Mouse (Mus musculus): ENCODE results near the gene Coro6. TPM values are rescaled to one million over a fixed set of nuclear protein-coding genes. Genes with fewer than 3 reads are reported as not detected.

The Coro6 gene
- polyA plus RNA-seq, 1 experiment from 2014 or later = 1.3 TPM

DNA sequence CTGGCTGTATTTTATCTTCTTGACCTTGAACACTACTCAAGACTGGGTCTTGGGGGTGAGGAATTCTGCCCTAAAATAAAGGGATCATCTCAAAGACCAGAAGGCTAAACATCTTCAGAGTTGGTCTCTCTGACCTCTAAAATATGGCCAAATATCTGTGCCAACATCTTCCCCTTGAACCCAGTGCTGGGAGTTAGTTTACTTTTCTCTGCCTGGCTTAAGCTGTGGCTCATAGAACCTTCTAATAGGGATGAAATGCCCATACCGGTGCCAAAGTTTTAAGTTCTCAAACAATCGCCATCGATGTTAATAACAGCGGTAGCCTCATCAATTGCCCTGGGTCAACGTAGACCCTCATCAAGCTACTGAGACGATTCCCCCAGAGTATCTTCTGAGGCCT is 355 bp upstream of the Coro6 start:
- H3K4me1 ChIP-seq (replicated peaks; ENCODE audit: control insufficient read depth, insufficient read depth, low read length) = peaks cover 18% of the 10 kb centered on the region
- WGBS = 4% methylated on average over 6 of the region's 6 CpGs
- H3K9me3 ChIP-seq (ENCODE audit: control insufficient read depth, low read length) = no peaks in the 10 kb centered on the region
- peak overlapping the region; percentile 71 for H3K9ac ChIP-seq (ENCODE audit: low read length)
- no peaks in the 10 kb centered on the region for H3K36me3 ChIP-seq (ENCODE audit: control insufficient read depth, insufficient read depth, low read length)
- ATAC-seq (ENCODE audit: low read depth) = no peak
- H3K27ac ChIP-seq (ENCODE audit: low read length) = no peak overlapping the region
- peak overlapping the region; percentile 66 for H3K4me3 ChIP-seq (ENCODE audit: low read length)
- peaks cover 31% of the 10 kb centered on the region for H3K27me3 ChIP-seq (ENCODE audit: control insufficient read depth, insufficient read depth, low read depth, low read length)
- H3K4me2 ChIP-seq (ENCODE audit: low read depth, low read length) = peak overlapping the region; percentile 99

DNA sequence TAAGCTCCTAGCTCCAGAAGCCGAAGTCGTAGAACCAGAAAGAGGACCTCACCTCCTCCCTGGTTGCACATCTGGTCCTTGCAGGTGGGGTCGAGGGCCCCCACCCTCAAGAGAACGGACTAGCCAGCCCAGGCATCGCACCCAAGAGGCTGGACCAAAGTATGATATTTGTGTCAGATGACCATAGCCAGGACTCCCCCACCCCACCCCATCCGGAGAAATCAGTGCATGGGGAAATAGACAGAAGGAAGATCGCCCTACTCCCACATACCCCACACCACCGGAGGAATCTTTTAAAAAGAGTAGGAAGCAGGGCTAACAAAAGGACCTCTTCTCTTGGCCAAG is 862 bp downstream of the Coro6 start:
- WGBS = 40% methylated on average over 8 of the region's 8 CpGs
- no peak for ATAC-seq (ENCODE audit: low read depth)
- H3K27me3 ChIP-seq (ENCODE audit: control insufficient read depth, insufficient read depth, low read depth, low read length) = peaks cover 42% of the 10 kb centered on the region
- H3K9me3 ChIP-seq (ENCODE audit: control insufficient read depth, low read length) = no peaks in the 10 kb centered on the region
- H3K4me1 ChIP-seq (replicated peaks; ENCODE audit: control insufficient read depth, insufficient read depth, low read length) = peaks cover 23% of the 10 kb centered on the region
- H3K4me2 ChIP-seq (ENCODE audit: low read depth, low read length) = peak overlapping the region; percentile 99
- peak overlapping the region; percentile 71 for H3K9ac ChIP-seq (ENCODE audit: low read length)
- H3K36me3 ChIP-seq (ENCODE audit: control insufficient read depth, insufficient read depth, low read length) = no peaks in the 10 kb centered on the region
- H3K27ac ChIP-seq (ENCODE audit: low read length) = no peak overlapping the region
- peak overlapping the region; percentile 66 for H3K4me3 ChIP-seq (ENCODE audit: low read length)

DNA sequence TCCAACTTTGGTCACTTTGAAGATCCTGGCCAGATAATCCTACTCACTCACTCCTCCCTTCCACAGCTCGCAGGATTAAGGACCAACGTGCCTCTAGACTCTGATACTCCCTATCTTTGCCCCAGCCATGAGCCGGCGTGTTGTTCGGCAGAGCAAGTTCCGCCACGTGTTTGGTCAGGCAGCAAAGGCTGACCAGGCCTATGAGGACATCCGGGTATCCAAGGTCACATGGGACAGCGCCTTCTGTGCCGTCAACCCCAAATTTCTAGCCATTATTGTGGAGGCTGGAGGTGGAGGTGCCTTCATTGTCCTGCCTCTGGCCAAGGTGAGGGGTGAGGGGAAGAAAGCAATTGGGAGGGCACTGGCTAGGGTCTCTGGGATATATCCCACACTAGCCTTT is 1.6 kb downstream of the Coro6 start:
- no peaks in the 10 kb centered on the region for H3K9me3 ChIP-seq (ENCODE audit: control insufficient read depth, low read length)
- no peak overlapping the region for H3K27ac ChIP-seq (ENCODE audit: low read length)
- no peak overlapping the region for H3K9ac ChIP-seq (ENCODE audit: low read length)
- H3K4me3 ChIP-seq (ENCODE audit: low read length) = no peak overlapping the region
- ATAC-seq (ENCODE audit: low read depth) = no peak
- H3K4me1 ChIP-seq (replicated peaks; ENCODE audit: control insufficient read depth, insufficient read depth, low read length) = peaks cover 23% of the 10 kb centered on the region
- no peak overlapping the region for H3K4me2 ChIP-seq (ENCODE audit: low read depth, low read length)
- peaks cover 46% of the 10 kb centered on the region for H3K27me3 ChIP-seq (ENCODE audit: control insufficient read depth, insufficient read depth, low read depth, low read length)
- 71% methylated on average over 10 of the region's 10 CpGs for WGBS
- no peaks in the 10 kb centered on the region for H3K36me3 ChIP-seq (ENCODE audit: control insufficient read depth, insufficient read depth, low read length)

DNA sequence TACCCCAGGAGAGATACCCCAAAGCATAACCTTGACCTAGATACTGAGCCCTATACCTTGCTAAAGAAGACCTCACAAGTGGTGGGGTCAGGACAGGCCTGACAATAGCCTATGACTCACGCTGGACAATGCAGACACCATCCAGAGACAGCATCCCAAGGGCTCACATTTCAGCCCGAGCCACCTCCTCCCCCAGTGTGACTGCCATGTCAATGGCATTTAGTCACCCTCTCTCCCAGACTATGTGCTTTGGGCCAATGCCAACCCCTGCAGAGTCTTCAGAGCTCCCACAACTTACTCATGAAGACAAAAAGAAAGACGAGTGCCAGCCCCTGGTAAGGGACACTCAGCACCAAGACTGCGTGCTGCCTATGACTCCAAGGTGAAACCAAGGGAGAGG is 2.5 kb downstream of the Coro6 start:
- no peaks in the 10 kb centered on the region for H3K36me3 ChIP-seq (ENCODE audit: control insufficient read depth, insufficient read depth, low read length)
- peaks cover 23% of the 10 kb centered on the region for H3K4me1 ChIP-seq (replicated peaks; ENCODE audit: control insufficient read depth, insufficient read depth, low read length)
- H3K4me2 ChIP-seq (ENCODE audit: low read depth, low read length) = no peak overlapping the region
- 28% methylated on average over 4 of the region's 4 CpGs for WGBS
- no peak overlapping the region for H3K4me3 ChIP-seq (ENCODE audit: low read length)
- no peak overlapping the region for H3K27ac ChIP-seq (ENCODE audit: low read length)
- no peaks in the 10 kb centered on the region for H3K9me3 ChIP-seq (ENCODE audit: control insufficient read depth, low read length)
- no peak overlapping the region for H3K9ac ChIP-seq (ENCODE audit: low read length)
- peak; percentile 29; the same call in 1 of the 2 replicates for ATAC-seq (ENCODE audit: low read depth)
- peaks cover 46% of the 10 kb centered on the region for H3K27me3 ChIP-seq (ENCODE audit: control insufficient read depth, insufficient read depth, low read depth, low read length)

DNA sequence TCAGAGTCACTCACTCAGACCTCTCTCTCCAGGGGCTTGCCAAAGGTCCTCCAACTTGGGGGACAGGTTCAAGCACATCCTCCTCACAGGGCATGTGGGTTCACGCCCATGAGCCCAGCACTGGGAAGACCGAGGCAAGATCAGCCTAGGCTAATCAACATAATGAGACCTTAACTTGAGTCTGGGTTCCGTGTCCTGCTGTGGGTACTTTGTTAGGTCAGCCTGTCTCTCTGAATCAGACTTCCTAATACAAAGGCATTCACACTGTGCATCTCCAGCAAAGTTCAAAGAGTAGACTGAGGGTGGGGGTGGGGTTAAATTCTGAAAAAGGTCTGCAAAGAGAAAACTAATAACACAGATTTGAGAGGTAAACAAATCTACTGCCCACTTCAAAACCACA is 2.9 kb downstream of the Coro6 start:
- Histone ChIP-seq H3K27me3 (ENCODE audit: control insufficient read depth, insufficient read depth, low read depth, low read length) (peaks cover 46% of the 10 kb centered on the region), H3K27ac (ENCODE audit: low read length) (no peak overlapping the region), H3K9me3 (ENCODE audit: control insufficient read depth, low read length) (no peaks in the 10 kb centered on the region), H3K36me3 (ENCODE audit: control insufficient read depth, insufficient read depth, low read length) (no peaks in the 10 kb centered on the region), H3K4me2 (ENCODE audit: low read depth, low read length) (no peak overlapping the region), H3K4me1 (replicated peaks; ENCODE audit: control insufficient read depth, insufficient read depth, low read length) (peaks cover 23% of the 10 kb centered on the region), H3K4me3 (ENCODE audit: low read length) (no peak overlapping the region), H3K9ac (ENCODE audit: low read length) (no peak overlapping the region)
- no peak for ATAC-seq (ENCODE audit: low read depth)
- 54% methylated on average over 3 of the region's 3 CpGs for WGBS

DNA sequence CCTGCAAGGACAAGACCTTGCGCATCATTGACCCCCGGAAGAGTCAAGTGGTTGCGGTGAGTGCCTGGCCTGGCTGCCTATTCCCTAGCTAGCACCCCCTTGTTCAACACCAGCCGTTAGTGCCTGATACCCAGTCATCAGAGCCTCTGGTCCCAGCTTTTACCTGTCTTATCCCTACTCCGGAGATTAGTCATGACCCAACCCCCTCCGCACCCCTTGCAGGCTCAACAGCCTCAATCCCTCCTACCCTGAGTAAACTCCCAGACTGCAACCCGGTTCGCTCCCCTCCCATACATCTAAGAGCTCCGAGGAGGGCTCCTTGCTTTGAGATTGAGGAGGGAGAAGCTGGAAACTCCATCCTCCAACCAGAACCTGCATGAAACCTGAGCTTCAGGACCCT is 4.3 kb downstream of the Coro6 start:
- H3K4me2 ChIP-seq (ENCODE audit: low read depth, low read length) = no peak overlapping the region
- 29% methylated on average over 9 of the region's 9 CpGs for WGBS
- ATAC-seq (ENCODE audit: low read depth) = no peak
- H3K9ac ChIP-seq (ENCODE audit: low read length) = no peak overlapping the region
- H3K9me3 ChIP-seq (ENCODE audit: control insufficient read depth, low read length) = no peaks in the 10 kb centered on the region
- H3K4me3 ChIP-seq (ENCODE audit: low read length) = no peak overlapping the region
- H3K36me3 ChIP-seq (ENCODE audit: control insufficient read depth, insufficient read depth, low read length) = peaks cover 3% of the 10 kb centered on the region; the same call in 1 of the 2 replicates
- peaks cover 43% of the 10 kb centered on the region for H3K27me3 ChIP-seq (ENCODE audit: control insufficient read depth, insufficient read depth, low read depth, low read length)
- H3K4me1 ChIP-seq (replicated peaks; ENCODE audit: control insufficient read depth, insufficient read depth, low read length) = peaks cover 23% of the 10 kb centered on the region
- no peak overlapping the region for H3K27ac ChIP-seq (ENCODE audit: low read length)

DNA sequence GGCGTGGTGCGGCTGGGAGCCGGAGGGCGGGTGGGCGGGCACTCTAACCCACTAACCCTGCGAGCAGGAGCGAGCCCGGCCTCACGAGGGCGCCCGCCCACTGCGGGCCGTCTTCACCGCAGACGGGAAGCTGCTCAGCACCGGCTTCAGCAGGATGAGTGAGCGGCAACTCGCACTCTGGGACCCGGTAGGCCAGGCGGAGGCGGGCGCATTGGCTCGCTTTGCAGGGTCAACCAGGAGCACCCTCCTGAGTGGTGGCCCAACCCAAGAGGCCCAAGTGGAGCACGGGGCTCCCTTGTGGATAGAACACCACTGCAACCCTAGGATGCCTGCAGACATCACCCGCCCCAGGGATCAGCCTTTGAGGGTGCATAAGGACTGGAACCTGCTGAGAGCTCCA is 4.9 kb downstream of the Coro6 start:
- Histone ChIP-seq H3K9me3 (ENCODE audit: control insufficient read depth, low read length) (no peaks in the 10 kb centered on the region), H3K27me3 (ENCODE audit: control insufficient read depth, insufficient read depth, low read depth, low read length) (peaks cover 40% of the 10 kb centered on the region), H3K4me3 (ENCODE audit: low read length) (no peak overlapping the region), H3K4me2 (ENCODE audit: low read depth, low read length) (peak overlapping the region; percentile 34), H3K4me1 (replicated peaks; ENCODE audit: control insufficient read depth, insufficient read depth, low read length) (peaks cover 19% of the 10 kb centered on the region), H3K9ac (ENCODE audit: low read length) (no peak overlapping the region), H3K36me3 (ENCODE audit: control insufficient read depth, insufficient read depth, low read length) (peaks cover 9% of the 10 kb centered on the region; the same call in 1 of the 2 replicates), H3K27ac (ENCODE audit: low read length) (no peak overlapping the region)
- ATAC-seq (ENCODE audit: low read depth) = peak; percentile 42
- WGBS = 2% methylated on average over 25 of the region's 25 CpGs

DNA sequence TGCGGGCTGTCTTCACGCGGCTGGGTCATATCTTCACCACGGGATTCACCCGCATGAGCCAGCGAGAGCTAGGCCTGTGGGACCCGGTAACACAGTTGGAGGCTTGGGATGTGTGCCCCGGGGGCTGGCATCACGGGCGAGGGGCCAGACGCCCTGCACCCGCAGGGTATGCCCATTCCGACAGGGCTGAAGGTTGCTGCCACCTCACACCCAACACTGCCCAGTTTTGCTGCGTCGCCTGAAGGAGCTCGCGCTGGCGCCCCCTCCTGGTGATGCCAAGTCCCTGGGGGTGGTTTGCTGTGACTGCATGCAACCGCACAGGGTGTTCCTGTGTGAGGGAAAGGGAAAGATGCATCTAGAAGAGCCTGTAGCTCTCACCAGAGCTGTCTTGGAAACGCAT is 5.6 kb downstream of the Coro6 start:
- peaks cover 12% of the 10 kb centered on the region; the same call in 1 of the 2 replicates for H3K36me3 ChIP-seq (ENCODE audit: control insufficient read depth, insufficient read depth, low read length)
- peak; percentile 11; the same call in 1 of the 2 replicates for ATAC-seq (ENCODE audit: low read depth)
- H3K27me3 ChIP-seq (ENCODE audit: control insufficient read depth, insufficient read depth, low read depth, low read length) = peaks cover 37% of the 10 kb centered on the region
- no peak overlapping the region for H3K27ac ChIP-seq (ENCODE audit: low read length)
- H3K4me3 ChIP-seq (ENCODE audit: low read length) = no peak overlapping the region
- H3K4me1 ChIP-seq (replicated peaks; ENCODE audit: control insufficient read depth, insufficient read depth, low read length) = peaks cover 15% of the 10 kb centered on the region; the same call in 1 of the 2 replicates
- peak overlapping the region; percentile 38 for H3K4me2 ChIP-seq (ENCODE audit: low read depth, low read length)
- no peaks in the 10 kb centered on the region for H3K9me3 ChIP-seq (ENCODE audit: control insufficient read depth, low read length)
- 13% methylated on average over 20 of the region's 20 CpGs for WGBS
- H3K9ac ChIP-seq (ENCODE audit: low read length) = no peak overlapping the region

DNA sequence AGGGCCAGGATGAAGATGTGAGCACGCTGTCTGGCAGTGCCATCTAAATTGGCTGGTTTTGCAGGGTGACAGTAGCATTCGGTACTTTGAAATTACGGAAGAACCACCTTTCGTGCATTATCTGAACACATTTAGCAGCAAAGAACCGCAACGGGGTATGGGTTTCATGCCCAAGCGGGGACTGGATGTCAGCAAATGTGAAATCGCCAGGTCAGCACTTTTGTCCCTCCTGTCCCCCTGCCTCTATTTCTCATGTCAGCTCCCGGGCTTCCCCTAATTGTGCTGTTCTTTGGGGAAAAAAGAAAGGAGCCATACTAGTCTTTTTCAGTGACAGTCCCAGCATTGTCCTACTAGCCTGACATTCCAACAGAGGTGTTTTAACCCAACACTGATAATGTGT is 6.2 kb downstream of the Coro6 start:
- no peak overlapping the region for H3K4me2 ChIP-seq (ENCODE audit: low read depth, low read length)
- H3K9ac ChIP-seq (ENCODE audit: low read length) = no peak overlapping the region
- peaks cover 30% of the 10 kb centered on the region for H3K27me3 ChIP-seq (ENCODE audit: control insufficient read depth, insufficient read depth, low read depth, low read length)
- ATAC-seq (ENCODE audit: low read depth) = no peak
- H3K27ac ChIP-seq (ENCODE audit: low read length) = no peak overlapping the region
- peaks cover 13% of the 10 kb centered on the region; the same call in 1 of the 2 replicates for H3K4me1 ChIP-seq (replicated peaks; ENCODE audit: control insufficient read depth, insufficient read depth, low read length)
- H3K9me3 ChIP-seq (ENCODE audit: control insufficient read depth, low read length) = no peaks in the 10 kb centered on the region
- 80% methylated on average over 9 of the region's 9 CpGs for WGBS
- H3K4me3 ChIP-seq (ENCODE audit: low read length) = no peak overlapping the region
- H3K36me3 ChIP-seq (ENCODE audit: control insufficient read depth, insufficient read depth, low read length) = peaks cover 12% of the 10 kb centered on the region; the same call in 1 of the 2 replicates

DNA sequence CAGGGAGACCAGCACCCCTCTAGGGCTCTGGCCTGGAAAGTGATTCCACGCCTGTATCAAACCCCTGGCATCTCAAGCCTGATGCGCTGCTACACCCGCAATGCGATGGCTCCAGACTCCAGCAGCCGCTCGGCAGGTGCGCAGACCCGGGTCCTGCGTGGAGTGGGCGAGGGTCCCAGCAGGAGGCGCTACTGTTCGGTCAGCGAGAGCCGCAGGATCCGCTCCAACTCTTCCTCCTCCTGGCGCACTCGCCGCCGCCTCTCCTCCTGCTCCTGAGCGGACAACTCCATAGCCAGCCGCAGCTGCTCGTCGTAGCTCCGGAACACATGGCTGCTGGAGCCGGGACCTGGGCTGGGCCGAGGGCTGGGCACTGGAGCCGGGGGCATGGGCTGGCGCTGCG is 9.2 kb downstream of the Coro6 start:
- Histone ChIP-seq H3K4me1 (replicated peaks; ENCODE audit: control insufficient read depth, insufficient read depth, low read length) (peaks cover 8% of the 10 kb centered on the region; the same call in 1 of the 2 replicates), H3K4me3 (ENCODE audit: low read length) (no peak overlapping the region), H3K9me3 (ENCODE audit: control insufficient read depth, low read length) (no peaks in the 10 kb centered on the region), H3K9ac (ENCODE audit: low read length) (no peak overlapping the region), H3K27ac (ENCODE audit: low read length) (no peak overlapping the region), H3K4me2 (ENCODE audit: low read depth, low read length) (no peak overlapping the region), H3K27me3 (ENCODE audit: control insufficient read depth, insufficient read depth, low read depth, low read length) (peaks cover 17% of the 10 kb centered on the region), H3K36me3 (ENCODE audit: control insufficient read depth, insufficient read depth, low read length) (peaks cover 12% of the 10 kb centered on the region; the same call in 1 of the 2 replicates)
- 73% methylated on average over 28 of the region's 29 CpGs for WGBS
- no peak for ATAC-seq (ENCODE audit: low read depth)
